Mouse (Mus musculus): ENCODE data around the gene Adm2. TPM values are rescaled to one million over a fixed set of nuclear protein-coding genes. Genes with fewer than 3 reads are reported as not detected.

Gene Adm2
- polyA plus RNA-seq (2014; fragmentation: Illumina TruSeq; extraction: RNeasy Lipid Tissue Mini Kit (QIAGEN cat#74804); ENCODE audit: low read depth, low replicate concordance), result not detected

DNA sequence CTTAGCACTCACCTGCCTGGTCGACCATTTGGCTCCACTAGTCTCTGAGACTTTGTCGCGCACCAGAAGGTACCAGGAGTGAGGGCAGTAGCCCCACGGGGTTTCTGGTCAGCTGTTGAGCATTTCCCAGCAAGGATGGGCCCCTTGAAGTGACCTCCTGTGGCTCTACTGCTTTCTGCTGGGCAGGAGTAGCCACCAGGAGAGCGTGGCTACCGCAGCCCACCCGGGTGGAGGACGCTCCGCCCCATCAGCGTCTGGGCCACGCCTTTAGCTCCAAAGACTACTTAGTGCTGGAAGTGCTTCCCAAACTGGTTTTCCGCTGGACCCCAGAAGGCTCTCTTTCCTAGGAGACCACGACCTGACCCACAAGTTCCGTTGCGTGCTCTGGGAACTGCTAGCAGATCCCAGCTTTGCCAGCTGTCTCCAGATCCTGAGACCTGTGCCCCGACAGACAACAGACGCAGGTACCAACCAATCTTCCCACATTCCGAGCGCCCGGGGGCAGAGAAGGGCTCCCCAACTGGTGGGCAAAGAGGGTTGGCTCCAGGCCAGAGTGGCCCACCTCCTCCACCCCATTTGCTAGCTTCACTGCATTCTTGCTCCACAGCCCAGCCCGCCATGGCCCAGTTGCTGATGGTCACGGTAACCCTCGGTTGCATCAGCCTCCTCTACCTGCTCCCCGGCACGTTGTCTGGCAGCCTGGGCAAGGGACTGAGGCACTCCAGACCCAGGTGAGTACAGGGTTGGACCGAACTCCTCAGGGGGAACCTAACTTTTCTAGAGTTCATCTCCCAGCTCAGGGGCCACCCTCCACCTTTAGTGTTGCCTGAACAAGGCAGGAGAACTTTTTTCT lies at the start of gene Adm2:
Gene Adm2 (plus strand): TSS at position 51 of the 853 bp plus-strand sequence.

DNA sequence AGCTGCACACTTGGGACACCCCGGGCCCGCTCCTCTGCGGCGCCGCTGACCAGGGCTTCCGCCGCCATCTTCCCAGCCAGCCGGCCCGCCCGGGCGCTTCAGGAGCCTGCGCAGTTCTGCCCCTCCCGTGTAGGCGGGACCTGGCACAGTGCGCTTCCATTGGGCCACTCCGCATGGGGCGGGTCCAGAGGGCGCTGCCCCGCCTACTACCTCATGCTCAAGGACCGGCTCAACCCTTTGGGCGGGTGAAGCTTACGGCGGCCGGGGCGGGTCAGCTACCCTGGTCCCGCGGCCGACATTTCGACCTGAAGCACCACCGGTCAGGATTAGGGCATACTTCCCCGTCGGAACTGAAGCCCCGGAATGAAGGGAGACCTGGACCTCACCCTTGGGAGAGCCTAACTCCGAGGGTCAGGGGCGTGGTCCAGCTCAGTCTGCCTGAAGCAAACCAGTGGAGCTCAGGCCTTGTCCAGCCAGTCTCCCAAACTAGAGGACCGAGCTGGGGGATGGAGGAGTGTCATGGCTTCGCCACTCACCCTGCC lies 7.3 kb upstream of the Adm2 start, which contains the start of gene Sbf1:
Gene Sbf1 (minus strand): TSS at position 122 of the 542 bp plus-strand sequence.

DNA sequence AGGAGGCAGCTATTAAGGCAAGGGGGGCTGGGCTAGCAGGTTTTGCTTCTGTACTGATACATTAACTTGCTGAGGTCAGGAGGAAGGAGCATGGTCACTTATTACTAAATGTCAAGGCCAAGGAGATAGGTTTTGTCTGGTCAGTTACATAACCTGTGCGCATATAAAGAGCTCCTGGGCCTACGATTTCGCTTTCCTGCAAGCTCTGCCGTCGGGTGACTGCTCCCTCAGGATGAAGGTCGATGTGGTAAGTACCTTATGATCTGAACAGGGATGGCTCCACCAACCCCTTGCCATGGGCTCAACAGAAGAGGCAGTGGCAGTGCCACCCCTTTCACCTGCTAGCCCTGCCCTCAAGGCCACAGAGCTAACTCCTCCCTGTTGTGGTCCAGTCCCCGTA lies 11.8 kb downstream of the Adm2 start, which contains the start of gene Miox:
Gene Miox (plus strand): TSS at position 128 of the 400 bp plus-strand sequence.

DNA sequence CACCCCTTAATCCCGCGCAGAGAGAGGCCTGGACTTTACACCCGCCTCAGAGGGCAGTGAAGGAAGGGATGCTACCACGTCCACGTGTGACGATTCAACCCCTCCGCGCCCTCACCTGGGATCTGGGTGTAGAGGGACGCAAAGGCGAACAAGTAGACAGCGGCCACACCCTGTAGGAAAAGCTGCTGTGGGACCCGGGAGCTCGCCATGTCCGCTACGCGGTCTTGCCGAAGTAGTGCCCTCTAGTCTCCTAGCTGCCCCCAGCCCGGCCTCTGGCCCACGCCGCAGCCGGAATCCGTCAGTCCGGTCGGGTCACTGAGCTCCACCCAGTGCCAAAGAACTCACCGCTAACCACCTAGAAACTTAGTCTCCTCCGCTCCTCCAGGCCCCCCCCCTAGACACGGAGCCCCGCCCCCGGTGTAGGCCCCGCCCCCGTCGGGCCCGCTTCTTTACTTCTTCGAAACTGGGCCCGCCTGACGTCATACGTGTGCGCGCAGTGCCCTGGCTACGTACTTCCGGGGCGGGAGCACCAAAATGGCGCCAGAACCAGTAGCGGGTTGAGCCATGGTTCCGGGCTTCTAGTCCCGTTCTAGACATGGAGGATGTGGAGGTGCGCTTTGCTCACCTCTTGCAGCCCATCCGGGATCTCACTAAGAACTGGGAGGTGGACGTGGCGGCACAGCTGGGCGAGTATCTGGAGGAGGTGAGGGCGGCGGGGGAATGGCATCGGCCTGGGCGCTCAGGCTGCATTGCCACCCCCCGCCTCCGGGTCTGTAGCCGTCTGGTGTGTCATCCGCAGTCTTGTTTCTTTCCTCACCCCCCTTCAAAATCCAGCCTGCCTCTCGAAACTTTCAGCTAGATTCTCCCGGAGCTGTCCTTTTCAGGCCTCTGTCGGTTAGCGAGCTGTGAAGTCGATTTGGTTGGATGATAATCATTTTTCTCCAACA lies 33.0 kb downstream of the Adm2 start, which contains the start of the genes Lmf2 and Ncaph2:
Gene Lmf2 (minus strand): TSS at position 419 of the 947 bp plus-strand sequence.
Gene Ncaph2 (plus strand): TSS at position 479 of the 947 bp plus-strand sequence.

DNA sequence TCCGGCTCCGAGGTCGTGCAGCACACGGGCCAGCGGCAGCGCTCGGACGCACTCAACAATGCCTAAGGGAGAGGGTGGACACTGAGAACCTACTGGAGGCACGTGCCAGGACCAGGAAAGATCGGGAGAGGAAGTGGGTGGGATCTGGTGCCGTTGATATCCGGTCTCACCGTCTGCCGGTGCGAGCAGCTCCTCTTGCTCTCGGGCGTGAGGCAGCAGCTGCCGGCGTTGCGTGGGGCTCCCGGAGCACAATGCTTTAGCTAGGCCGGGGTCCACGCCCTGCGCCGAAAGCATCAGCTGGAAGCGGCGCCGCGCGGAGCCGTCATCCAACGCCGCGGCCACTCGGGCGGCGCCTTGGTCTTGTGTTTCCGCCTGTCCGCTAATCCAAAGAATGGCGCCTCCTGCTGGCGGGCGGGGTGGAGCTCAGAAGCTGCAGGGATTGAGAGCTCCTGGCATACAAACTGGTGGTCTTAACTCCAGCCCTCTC lies 51.3 kb downstream of the Adm2 start, which contains the start of gene Sco2:
Gene Sco2 (minus strand): TSS at position 85 of the 487 bp plus-strand sequence.

Other genes with a start within 250 kb of the Adm2 start
- 3.2 TPM for gene Trabd, start 247.6 kb upstream of the Adm2 start, polyA plus RNA-seq (2014; fragmentation: Illumina TruSeq; extraction: RNeasy Lipid Tissue Mini Kit (QIAGEN cat#74804); ENCODE audit: low read depth, low replicate concordance)
- 5.4 TPM for gene Selenoo, start 233.6 kb upstream of the Adm2 start, polyA plus RNA-seq (2014; fragmentation: Illumina TruSeq; extraction: RNeasy Lipid Tissue Mini Kit (QIAGEN cat#74804); ENCODE audit: low read depth, low replicate concordance)
- gene Tubgcp6, start 199.6 kb upstream of the Adm2 start, polyA plus RNA-seq (2014; fragmentation: Illumina TruSeq; extraction: RNeasy Lipid Tissue Mini Kit (QIAGEN cat#74804); ENCODE audit: low read depth, low replicate concordance), result 1.6 TPM
- not detected for gene Hdac10, start 194.0 kb upstream of the Adm2 start, polyA plus RNA-seq (2014; fragmentation: Illumina TruSeq; extraction: RNeasy Lipid Tissue Mini Kit (QIAGEN cat#74804); ENCODE audit: low read depth, low replicate concordance)
- 1.4 TPM for gene Mapk12, start 182.0 kb upstream of the Adm2 start, polyA plus RNA-seq (2014; fragmentation: Illumina TruSeq; extraction: RNeasy Lipid Tissue Mini Kit (QIAGEN cat#74804); ENCODE audit: low read depth, low replicate concordance)
- gene Mapk11, start 173.1 kb upstream of the Adm2 start, polyA plus RNA-seq (2014; fragmentation: Illumina TruSeq; extraction: RNeasy Lipid Tissue Mini Kit (QIAGEN cat#74804); ENCODE audit: low read depth, low replicate concordance), result 0.47 TPM
- gene Plxnb2, start 141.9 kb upstream of the Adm2 start, polyA plus RNA-seq (2014; fragmentation: Illumina TruSeq; extraction: RNeasy Lipid Tissue Mini Kit (QIAGEN cat#74804); ENCODE audit: low read depth, low replicate concordance), result 4.9 TPM
- 0.29 TPM for gene Dennd6b, start 126.2 kb upstream of the Adm2 start, polyA plus RNA-seq (2014; fragmentation: Illumina TruSeq; extraction: RNeasy Lipid Tissue Mini Kit (QIAGEN cat#74804); ENCODE audit: low read depth, low replicate concordance)
- 12.2 TPM for gene Ppp6r2, start 111.2 kb upstream of the Adm2 start, polyA plus RNA-seq (2014; fragmentation: Illumina TruSeq; extraction: RNeasy Lipid Tissue Mini Kit (QIAGEN cat#74804); ENCODE audit: low read depth, low replicate concordance)
- gene Sbf1, start 7.4 kb upstream of the Adm2 start, polyA plus RNA-seq (2014; fragmentation: Illumina TruSeq; extraction: RNeasy Lipid Tissue Mini Kit (QIAGEN cat#74804); ENCODE audit: low read depth, low replicate concordance), result 3.1 TPM
- gene Miox, start 11.7 kb downstream of the Adm2 start, polyA plus RNA-seq (2014; fragmentation: Illumina TruSeq; extraction: RNeasy Lipid Tissue Mini Kit (QIAGEN cat#74804); ENCODE audit: low read depth, low replicate concordance), result not detected
- gene Lmf2, start 32.9 kb downstream of the Adm2 start, polyA plus RNA-seq (2014; fragmentation: Illumina TruSeq; extraction: RNeasy Lipid Tissue Mini Kit (QIAGEN cat#74804); ENCODE audit: low read depth, low replicate concordance), result 3.0 TPM
- 12.4 TPM for gene Ncaph2, start 33.0 kb downstream of the Adm2 start, polyA plus RNA-seq (2014; fragmentation: Illumina TruSeq; extraction: RNeasy Lipid Tissue Mini Kit (QIAGEN cat#74804); ENCODE audit: low read depth, low replicate concordance)
- gene Sco2, start 51.1 kb downstream of the Adm2 start, polyA plus RNA-seq (2014; fragmentation: Illumina TruSeq; extraction: RNeasy Lipid Tissue Mini Kit (QIAGEN cat#74804); ENCODE audit: low read depth, low replicate concordance), result 0.52 TPM
- gene Tymp, start 54.3 kb downstream of the Adm2 start, polyA plus RNA-seq (2014; fragmentation: Illumina TruSeq; extraction: RNeasy Lipid Tissue Mini Kit (QIAGEN cat#74804); ENCODE audit: low read depth, low replicate concordance), result not detected
- not detected for gene Odf3b, start 56.6 kb downstream of the Adm2 start, polyA plus RNA-seq (2014; fragmentation: Illumina TruSeq; extraction: RNeasy Lipid Tissue Mini Kit (QIAGEN cat#74804); ENCODE audit: low read depth, low replicate concordance)
- not detected for gene Klhdc7b, start 62.2 kb downstream of the Adm2 start, polyA plus RNA-seq (2014; fragmentation: Illumina TruSeq; extraction: RNeasy Lipid Tissue Mini Kit (QIAGEN cat#74804); ENCODE audit: low read depth, low replicate concordance)
- gene Syce3, start 87.8 kb downstream of the Adm2 start, polyA plus RNA-seq (2014; fragmentation: Illumina TruSeq; extraction: RNeasy Lipid Tissue Mini Kit (QIAGEN cat#74804); ENCODE audit: low read depth, low replicate concordance), result not detected
- gene Cpt1b, start 103.1 kb downstream of the Adm2 start, polyA plus RNA-seq (2014; fragmentation: Illumina TruSeq; extraction: RNeasy Lipid Tissue Mini Kit (QIAGEN cat#74804); ENCODE audit: low read depth, low replicate concordance), result 4.1 TPM
- gene C730034F03Rik, start 106.9 kb downstream of the Adm2 start, polyA plus RNA-seq (2014; fragmentation: Illumina TruSeq; extraction: RNeasy Lipid Tissue Mini Kit (QIAGEN cat#74804); ENCODE audit: low read depth, low replicate concordance), result 0.47 TPM
- not detected for gene Gm44502, start 107.0 kb downstream of the Adm2 start, polyA plus RNA-seq (2014; fragmentation: Illumina TruSeq; extraction: RNeasy Lipid Tissue Mini Kit (QIAGEN cat#74804); ENCODE audit: low read depth, low replicate concordance)
- 30.0 TPM for gene Chkb, start 107.2 kb downstream of the Adm2 start, polyA plus RNA-seq (2014; fragmentation: Illumina TruSeq; extraction: RNeasy Lipid Tissue Mini Kit (QIAGEN cat#74804); ENCODE audit: low read depth, low replicate concordance)
- gene Mapk8ip2, start 131.2 kb downstream of the Adm2 start, polyA plus RNA-seq (2014; fragmentation: Illumina TruSeq; extraction: RNeasy Lipid Tissue Mini Kit (QIAGEN cat#74804); ENCODE audit: low read depth, low replicate concordance), result 2.4 TPM
- 2.6 TPM for gene Arsa, start 154.7 kb downstream of the Adm2 start, polyA plus RNA-seq (2014; fragmentation: Illumina TruSeq; extraction: RNeasy Lipid Tissue Mini Kit (QIAGEN cat#74804); ENCODE audit: low read depth, low replicate concordance)
- 1.3 TPM for gene Shank3, start 176.9 kb downstream of the Adm2 start, polyA plus RNA-seq (2014; fragmentation: Illumina TruSeq; extraction: RNeasy Lipid Tissue Mini Kit (QIAGEN cat#74804); ENCODE audit: low read depth, low replicate concordance)
- not detected for gene Acr, start 245.6 kb downstream of the Adm2 start, polyA plus RNA-seq (2014; fragmentation: Illumina TruSeq; extraction: RNeasy Lipid Tissue Mini Kit (QIAGEN cat#74804); ENCODE audit: low read depth, low replicate concordance)

Measured in adrenal gland, adult 10 weeks (tissue).